Mouse (Mus musculus) induced T-regulatory cell, adult 2 months (primary cell): ENCODE measurements around the gene Atp9a.

Source experiments
- DNase-seq: peaks from one replicate; pipeline ENCODE4 v3.0.0-alpha.2; 2012; ENCODE audit warnings: low read depth

Gene Atp9a

GRCm38 (mm10) chr2:168681531-168681930 lies 60.7 kb downstream of the Atp9a start:
- DNase-seq, result no peak

- no peak for DNase-seq
Observed at GRCm38 (mm10) chr2:168679381-168680199, 62.6 kb downstream of the Atp9a start.

- no peak for DNase-seq
Observed at GRCm38 (mm10) chr2:168678662-168679294, 63.4 kb downstream of the Atp9a start.

GRCm38 (mm10) chr2:168677650-168678049 lies 64.6 kb downstream of the Atp9a start:
- DNase-seq, result no peak

DNA sequence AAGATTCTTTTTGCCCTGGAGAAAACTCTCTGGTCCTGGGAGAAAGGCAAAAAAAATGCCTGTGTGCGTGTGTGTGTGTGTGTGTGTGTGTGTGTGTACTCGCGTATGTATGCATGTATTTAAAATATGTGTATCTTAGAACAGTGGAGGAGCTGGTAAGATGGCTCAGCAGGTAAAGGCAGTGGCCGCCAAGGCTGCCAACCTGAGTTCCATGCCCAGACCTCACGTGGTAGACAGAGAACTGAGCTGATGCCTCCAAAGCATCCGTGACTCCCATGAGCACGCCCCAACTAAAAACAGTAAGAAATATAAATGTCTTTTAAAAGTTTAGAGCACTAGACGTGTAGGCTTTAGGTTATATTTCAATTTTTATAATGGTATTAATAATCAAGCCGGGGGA lies 70.5 kb downstream of the Atp9a start:
- no peak for DNase-seq

DNA sequence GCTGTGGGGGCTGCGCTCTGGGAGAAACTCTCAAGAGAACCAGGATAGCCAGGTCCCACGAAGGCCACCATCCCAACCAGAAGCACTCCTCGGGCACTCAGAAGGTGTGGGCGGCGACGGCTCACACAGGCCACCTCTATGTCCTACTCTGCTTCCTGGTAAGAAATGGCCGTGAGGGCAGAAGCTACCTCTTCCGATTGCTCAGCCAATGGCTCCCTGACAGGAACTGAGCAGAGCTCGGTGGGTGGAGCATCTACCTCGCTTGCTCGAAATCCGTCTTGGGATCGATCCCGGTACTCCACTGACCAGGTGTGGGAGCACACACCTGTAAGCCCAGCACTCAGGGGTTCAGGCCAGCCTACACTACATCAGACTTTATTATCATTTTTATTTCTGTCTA lies 72.0 kb downstream of the Atp9a start:
- DNase-seq, result no peak

DNA sequence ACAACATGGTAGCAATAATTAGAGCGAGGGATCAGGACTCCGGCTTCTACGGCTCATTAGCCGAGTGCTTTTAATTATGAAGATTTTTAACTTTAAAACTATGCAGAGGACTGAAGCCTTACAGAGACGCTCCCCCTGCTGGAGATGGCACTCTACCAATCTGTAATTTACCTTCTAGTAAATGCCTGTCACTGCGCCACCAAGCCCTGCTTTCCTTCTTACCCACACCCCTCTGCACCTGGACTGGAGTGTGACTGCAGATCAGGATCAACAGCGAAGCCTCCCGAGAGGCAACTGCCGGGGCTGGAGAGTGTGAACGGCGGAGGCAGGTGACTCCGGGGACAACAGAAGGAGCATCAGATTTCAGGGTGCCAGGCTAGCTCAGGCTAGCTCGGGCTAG lies 72.4 kb downstream of the Atp9a start:
- no peak for DNase-seq

DNA sequence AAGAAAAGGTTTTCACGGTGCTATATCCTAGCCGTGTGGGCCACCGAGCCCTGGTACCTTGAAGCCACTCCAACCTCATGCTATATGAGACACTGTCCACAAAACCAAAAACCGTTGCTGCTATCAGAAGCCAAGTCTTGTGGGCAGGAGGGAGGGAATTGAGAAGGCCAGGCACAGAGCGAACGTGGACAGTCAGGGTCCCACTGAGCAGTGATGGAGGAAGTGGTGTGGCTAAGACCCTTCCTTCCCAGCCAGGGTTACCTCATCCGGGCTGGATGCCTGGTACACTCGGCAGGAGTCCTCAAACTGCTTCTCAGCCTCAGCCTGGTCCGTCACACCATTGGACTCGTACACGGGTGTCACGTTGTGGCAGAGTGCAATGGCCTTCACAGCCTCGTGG lies 74.5 kb downstream of the Atp9a start:
- no peak for DNase-seq

DNA sequence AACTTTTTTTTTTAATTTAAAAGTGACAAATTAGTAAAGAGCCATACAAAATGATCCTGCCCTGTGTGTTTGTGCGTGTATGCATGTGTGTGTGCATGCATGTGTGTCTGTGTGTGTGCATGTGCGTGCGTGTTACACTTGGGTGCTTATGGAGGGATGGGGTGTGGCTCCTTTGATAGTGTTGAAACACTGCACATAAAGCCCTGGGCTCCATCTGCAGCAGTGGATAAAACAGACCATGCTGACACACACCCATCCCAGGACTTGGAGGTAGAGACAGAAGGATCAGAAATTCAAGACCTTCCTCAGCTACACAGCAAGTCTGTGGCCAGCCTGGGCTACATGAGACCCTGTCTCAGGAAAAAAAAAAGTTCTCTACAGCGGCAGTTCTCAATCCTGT lies 76.5 kb downstream of the Atp9a start:
- no peak for DNase-seq

- no peak for DNase-seq
Observed at GRCm38 (mm10) chr2:168663716-168664115, 78.5 kb downstream of the Atp9a start.

- DNase-seq, result no peak
Observed at GRCm38 (mm10) chr2:168663216-168663615, 79.0 kb downstream of the Atp9a start.

DNA sequence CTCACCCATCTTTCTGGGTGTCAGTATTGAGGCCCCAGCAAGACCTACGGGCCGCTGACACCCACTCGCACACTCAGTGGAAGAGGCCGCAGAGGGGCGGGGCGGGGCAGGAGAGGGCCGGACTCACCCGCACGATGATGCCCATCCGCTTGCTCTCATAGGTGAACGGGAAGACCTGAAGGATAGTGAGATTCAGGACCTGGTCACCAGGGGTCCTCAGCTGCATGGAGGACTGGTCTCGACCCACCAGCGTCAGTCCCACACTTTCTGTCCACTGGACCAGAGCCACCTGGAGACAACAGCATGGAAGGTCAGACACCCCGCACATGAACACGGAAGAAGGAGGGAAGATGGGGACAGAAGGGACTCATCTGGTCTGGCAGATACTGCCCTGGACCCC lies 80.4 kb downstream of the Atp9a start:
- DNase-seq, result no peak

DNA sequence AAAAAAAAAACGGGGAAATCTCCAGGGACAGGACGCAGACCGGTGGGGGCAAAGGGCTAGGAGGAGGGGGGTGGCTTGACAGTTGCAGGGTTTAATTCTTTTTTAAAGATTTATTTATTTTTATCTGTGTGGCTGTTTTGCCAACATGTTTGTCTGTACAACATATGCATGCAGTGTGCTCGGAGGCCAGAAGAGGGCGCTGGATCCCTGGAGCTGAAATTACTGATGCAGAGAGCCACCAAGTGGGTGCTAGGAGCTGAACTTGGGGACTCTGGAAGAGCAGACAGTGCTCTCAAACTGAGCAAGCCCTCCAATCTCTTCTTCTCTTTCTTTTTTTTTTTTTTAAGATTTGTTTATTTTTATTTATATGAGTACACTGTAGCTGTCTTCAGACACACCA lies 81.9 kb downstream of the Atp9a start:
- DNase-seq, result peak; percentile 48

DNA sequence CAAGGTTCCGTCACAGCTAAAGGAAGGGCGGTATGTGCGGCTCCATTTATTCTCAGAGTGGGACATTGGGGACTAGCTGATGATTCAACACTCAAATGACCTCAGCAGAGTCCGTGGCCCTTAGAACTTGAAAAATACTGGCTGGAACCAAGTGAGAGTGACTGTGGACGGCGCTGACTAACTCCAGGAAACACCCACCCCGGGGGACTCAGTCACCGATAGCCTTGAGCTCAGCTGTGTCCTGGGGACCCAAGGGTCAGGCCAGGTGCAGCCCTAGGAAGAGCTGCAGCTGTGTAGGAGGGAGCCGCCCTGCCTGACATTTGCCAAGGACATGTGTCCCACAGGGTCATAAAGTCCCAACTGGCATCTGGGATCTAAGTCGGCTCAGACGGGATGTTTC lies 83.7 kb downstream of the Atp9a start:
- no peak for DNase-seq

DNA sequence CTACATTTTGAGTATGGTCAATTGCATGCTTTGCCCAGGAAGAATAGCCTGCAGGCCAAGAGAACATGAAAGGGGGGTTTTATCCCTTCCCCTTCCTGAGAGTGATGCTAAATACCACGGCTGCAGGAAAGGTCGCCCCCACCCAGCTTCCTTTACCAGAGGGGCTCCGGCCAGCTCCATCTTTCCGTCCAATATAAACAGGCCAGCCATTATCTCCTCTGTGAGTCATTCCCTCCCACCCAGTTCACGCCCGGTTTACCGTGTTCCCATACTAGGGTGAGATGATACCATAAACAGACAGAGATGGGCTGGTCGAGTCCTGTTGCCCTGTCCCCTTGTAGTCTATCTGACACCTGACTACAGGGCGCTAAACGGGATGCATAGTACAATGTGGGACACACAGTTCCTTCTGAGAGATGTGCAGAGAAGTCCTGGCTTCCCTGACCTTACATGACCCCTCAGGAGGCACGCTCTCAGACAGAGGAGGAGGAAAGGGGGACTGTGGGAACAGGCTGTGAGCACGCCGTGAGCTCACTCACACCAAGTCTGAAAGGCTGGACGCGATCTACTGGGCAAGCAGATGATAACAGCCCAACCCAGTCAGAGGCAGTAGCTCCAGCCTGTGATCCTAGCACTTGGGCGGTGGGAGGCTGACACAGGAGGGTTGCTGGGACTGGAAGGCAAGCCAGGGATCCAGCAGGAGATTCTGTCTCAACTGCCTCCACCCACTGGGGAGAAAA lies 85.5 kb downstream of the Atp9a start:
- no peak for DNase-seq

GRCm38 (mm10) chr2:168654983-168655669 lies 87.1 kb downstream of the Atp9a start:
- DNase-seq, result no peak

DNA sequence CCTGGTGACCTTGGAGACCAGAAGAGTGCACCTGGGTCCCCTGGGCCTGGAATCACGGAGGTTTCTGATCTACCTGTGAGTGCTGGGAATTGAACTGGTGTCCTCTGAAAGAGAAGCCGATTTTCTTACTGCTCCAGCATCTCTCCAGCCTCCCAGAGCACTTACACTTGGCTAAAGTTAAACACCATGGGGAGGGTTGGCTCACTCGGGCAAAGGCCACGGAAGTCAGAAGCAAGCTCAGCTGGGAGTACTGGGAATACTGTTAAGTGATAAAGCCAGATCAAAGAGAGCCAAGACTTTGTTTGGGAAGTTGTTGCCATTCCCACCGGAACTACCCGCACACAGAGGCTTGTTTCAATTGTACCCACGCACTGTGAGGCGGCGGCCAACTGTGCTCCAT lies 87.7 kb downstream of the Atp9a start:
- DNase-seq, result no peak

GRCm38 (mm10) chr2:168651757-168652156 lies 90.5 kb downstream of the Atp9a start:
- peak; percentile 52 for DNase-seq

DNA sequence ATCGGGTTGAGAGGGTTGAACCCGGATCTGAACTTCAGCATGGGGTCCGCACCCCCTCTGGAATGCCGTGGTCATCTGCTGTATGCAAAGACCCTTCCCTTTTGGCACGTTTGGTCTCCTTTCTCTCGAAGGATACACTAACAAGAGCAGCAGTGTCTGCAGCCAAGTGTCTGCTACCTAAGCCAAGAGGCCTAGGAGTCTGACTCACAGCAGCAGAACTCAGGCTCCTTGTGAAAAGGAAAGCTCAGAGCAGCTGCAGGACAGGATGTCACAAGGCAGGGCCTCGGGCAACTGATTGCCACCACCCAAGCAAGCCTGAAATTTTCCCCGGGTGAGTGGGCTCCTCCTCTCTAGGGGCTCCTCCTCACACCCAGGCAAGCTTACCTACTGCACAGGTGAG lies 94.0 kb downstream of the Atp9a start:
- no peak for DNase-seq

GRCm38 (mm10) chr2:168644855-168645254 lies 97.4 kb downstream of the Atp9a start:
- DNase-seq, result no peak

DNA sequence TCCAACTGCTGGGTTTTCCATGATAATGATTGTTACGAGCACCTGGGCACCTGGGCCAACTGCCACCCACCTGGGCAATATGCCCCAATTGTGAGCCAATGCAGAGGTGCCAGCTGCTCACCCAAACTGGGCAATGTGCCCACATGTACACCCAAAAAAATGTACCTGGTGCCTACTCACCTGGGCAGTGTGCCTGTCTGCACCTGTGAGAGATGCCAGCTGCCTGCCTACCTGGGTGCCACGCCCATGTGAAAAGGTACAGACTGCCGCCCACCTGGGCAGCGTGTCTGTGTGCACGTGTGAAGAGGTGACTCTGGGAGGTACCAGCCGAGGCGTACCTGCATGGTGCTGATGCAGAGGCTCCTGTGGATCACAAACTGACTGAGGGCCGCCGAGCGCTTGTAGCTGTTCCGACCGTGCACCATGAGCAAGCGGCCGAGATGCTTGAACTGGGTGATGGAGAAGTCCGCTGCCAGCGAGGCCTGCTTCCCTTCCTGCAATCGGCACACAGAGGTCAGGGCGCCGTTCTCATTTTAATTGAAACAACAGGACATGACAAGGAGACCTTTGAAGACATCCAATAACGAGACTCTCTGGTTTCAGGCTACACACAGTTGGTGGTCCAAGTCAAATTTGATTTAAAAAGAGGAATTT lies 98.6 kb downstream of the Atp9a start:
- no peak for DNase-seq

DNA sequence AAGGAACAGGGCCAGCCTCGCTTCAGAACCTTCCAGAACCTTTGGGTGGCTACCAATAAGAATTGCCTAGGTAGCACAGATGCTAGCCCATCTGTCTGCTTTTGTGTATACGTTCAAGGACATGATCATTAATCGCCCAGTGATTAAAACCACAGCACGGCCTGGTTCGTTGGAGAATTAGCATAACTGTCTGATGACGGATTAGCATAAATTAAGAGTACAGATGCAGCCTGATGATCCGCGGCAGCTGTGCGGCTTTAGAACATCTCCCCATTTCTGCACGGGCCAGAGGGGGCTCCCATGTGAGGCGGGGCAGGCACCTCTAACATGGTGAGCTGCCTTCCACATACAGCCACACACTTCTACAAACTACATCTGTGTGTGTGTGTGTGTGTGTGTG lies 100.0 kb downstream of the Atp9a start:
- DNase-seq, result no peak
